Mouse (Mus musculus): ENCODE data around the gene Bcas2.

Bcas2 gene

GRCm38 (mm10) chr3:103221435-103221834 is 50.0 kb downstream of the Bcas2 start:
- DNase-seq (ENCODE audit: low spot score): no peak

- DNase-seq (ENCODE audit: low spot score): peak; percentile 45
These were observed 52.3 kb downstream of the Bcas2 start for GRCm38 (mm10) chr3:103223752-103224151.

- DNase-seq (ENCODE audit: low spot score): no peak
These were observed 52.8 kb downstream of the Bcas2 start for GRCm38 (mm10) chr3:103224231-103224765.

- no peak for DNase-seq (ENCODE audit: low spot score)
These were observed 56.3 kb downstream of the Bcas2 start for GRCm38 (mm10) chr3:103227729-103228128.

All from testis, postnatal 10 days (tissue).